Mouse (Mus musculus) lung, postnatal 0 days (tissue): ENCODE results near the gene Ndufa3. TPM values are rescaled to one million over a fixed set of nuclear protein-coding genes. Genes with fewer than 3 reads are reported as not detected.

Source experiments
- ATAC-seq: fragments of 200-750 bp; cut with Nextera tagmentation; 2 replicates; pipeline ENCODE4 v1.8.0; 2017; ENCODE audit warnings: moderate library complexity
- DNase-seq: peaks from one replicate; pipeline ENCODE4 v3.0.0-alpha.2; 2016; ENCODE audit warnings: low spot score
- H3K27ac ChIP-seq: fragments of 300-500 bp; sonication (generic); 2 replicates; pipeline ENCODE4 v1.5.1; 2014; ENCODE audit warnings: antibody characterized with exemption, mild to moderate bottlenecking, low read length, mixed read lengths
- H3K27me3 ChIP-seq: fragments of 300-500 bp; sonication (generic); replicated peaks from 2 replicates; pipeline ENCODE4 v1.6.1; 2014; ENCODE audit warnings: low read length, mixed read lengths; ENCODE audit not compliant: insufficient read depth
- H3K36me3 ChIP-seq: fragments of 300-500 bp; sonication (generic); 2 replicates; pipeline ENCODE4 v1.6.1; 2014; ENCODE audit warnings: low read length, mixed read lengths; ENCODE audit not compliant: insufficient read depth
- H3K4me1 ChIP-seq: fragments of 300-500 bp; sonication (generic); 2 replicates; pipeline ENCODE4 v1.6.1; 2014; ENCODE audit warnings: antibody characterized with exemption, low read depth, low read length, mixed read lengths; ENCODE audit not compliant: insufficient read depth
- H3K4me2 ChIP-seq: fragments of 300-500 bp; sonication (generic); replicated peaks from 2 replicates; pipeline ENCODE4 v1.6.1; 2014; ENCODE audit warnings: low read depth, mild to moderate bottlenecking, low read length, moderate library complexity, mixed read lengths
- H3K4me3 ChIP-seq: fragments of 300-500 bp; sonication (generic); 2 replicates; pipeline ENCODE4 v1.5.1; 2014; ENCODE audit warnings: low read depth, low read length
- H3K9ac ChIP-seq: fragments of 300-500 bp; sonication (generic); replicated peaks from 2 replicates; pipeline ENCODE4 v1.6.1; 2014; ENCODE audit warnings: low read depth, mild to moderate bottlenecking
- H3K9me3 ChIP-seq: fragments of 300-500 bp; sonication (generic); 2 replicates; pipeline ENCODE4 v1.6.1; 2016; ENCODE audit warnings: low read length, mixed read lengths
- CTCF ChIP-seq: IDR thresholded peaks from 2 replicates; pipeline ENCODE4 v1.5.1; 2016; ENCODE audit warnings: antibody characterized with exemption, mild to moderate bottlenecking
- EP300 ChIP-seq: IDR thresholded peaks from 2 replicates; pipeline ENCODE4 v1.6.1; 2016; ENCODE audit warnings: antibody characterized with exemption, mild to moderate bottlenecking, control low read depth
- WGBS: fragments of 180-500 bp; shearing (Covaris S2); extraction: QIAGEN DNeasy Blood & Tissue Kit; methylation state at CpG from one replicate; pipeline ENCODE4 v1.1.7; 2014; 5-methylcytosine and 5-hydroxymethylcytosine counted together
- polyA plus RNA-seq: library from polyadenylated mRNA; unstranded; fragments of >200 nt; fragmentation: Nextera tagmentation; extraction: Ambion mirVana; gene quantifications from 2 replicates; pipeline ENCODE4 v1.2.1, GENCODE M21; 2015

The Ndufa3 gene
- polyA plus RNA-seq, 1 experiment from 2014 or later: 505 TPM

DNA sequence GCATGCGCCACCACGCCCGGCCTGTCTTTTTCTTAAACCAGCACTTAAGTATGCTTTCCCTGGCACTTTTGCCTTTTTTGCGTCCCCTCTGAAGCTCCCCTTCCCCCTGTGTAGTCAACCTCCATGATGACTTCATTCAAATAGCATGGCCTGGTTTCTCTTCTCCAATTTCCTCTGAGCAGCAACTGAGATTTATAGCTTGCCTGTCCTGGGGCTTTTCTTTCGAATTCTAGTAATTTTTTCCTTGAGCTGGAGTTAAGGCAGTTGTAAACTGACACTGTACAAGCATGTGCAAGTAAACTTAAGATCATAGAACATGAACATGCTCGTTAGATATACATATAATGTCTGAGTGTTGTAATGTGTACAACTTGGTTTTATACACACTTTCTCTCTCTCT, 9.8 kb upstream of the Ndufa3 start:
- no peaks in the 10 kb centered on the region for H3K9me3 ChIP-seq
- no peak overlapping the region for H3K4me3 ChIP-seq
- 78% methylated on average over 6 of the region's 6 CpGs for whole genome bisulfite sequencing
- DNase-seq (no peak), ATAC-seq (no peak)
- no peaks in the 10 kb centered on the region for H3K36me3 ChIP-seq
- H3K4me1 ChIP-seq: no peaks in the 10 kb centered on the region
- TF ChIP-seq EP300: no peak
- TF ChIP-seq CTCF: no peak
- no peak overlapping the region for H3K27ac ChIP-seq
- no peaks in the 10 kb centered on the region for H3K27me3 ChIP-seq
- no peak overlapping the region for H3K9ac ChIP-seq
- H3K4me2 ChIP-seq: no peak overlapping the region

DNA sequence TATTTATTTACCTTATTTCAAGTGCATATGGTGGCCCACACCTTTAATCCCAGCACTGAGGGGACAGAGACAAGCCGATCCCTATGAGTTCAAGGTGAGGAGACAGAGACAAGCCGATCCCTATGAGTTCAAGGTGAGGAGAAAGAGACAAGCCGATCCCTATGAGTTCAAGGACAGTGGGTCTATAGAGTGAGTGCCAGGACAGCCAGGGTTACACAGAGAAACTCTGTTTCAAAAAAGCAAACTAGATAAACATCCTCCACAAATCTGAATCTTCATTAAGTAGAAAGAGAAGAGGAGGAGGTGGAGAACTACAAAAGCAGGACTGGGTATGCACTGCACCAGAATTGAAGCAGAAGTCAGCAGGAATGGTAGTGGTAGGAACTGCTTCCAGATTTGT, 8.5 kb upstream of the Ndufa3 start:
- no peaks in the 10 kb centered on the region for H3K9me3 ChIP-seq
- DNase-seq (no peak), ATAC-seq (no peak)
- TF ChIP-seq CTCF (no peak), EP300 (no peak)
- H3K4me1 ChIP-seq: no peaks in the 10 kb centered on the region
- no peak overlapping the region for H3K4me3 ChIP-seq
- WGBS: 81% methylated on average over 3 of the region's 3 CpGs
- H3K27me3 ChIP-seq: no peaks in the 10 kb centered on the region
- no peak overlapping the region for H3K4me2 ChIP-seq
- H3K9ac ChIP-seq: no peak overlapping the region
- H3K36me3 ChIP-seq: no peaks in the 10 kb centered on the region
- no peak overlapping the region for H3K27ac ChIP-seq

DNA sequence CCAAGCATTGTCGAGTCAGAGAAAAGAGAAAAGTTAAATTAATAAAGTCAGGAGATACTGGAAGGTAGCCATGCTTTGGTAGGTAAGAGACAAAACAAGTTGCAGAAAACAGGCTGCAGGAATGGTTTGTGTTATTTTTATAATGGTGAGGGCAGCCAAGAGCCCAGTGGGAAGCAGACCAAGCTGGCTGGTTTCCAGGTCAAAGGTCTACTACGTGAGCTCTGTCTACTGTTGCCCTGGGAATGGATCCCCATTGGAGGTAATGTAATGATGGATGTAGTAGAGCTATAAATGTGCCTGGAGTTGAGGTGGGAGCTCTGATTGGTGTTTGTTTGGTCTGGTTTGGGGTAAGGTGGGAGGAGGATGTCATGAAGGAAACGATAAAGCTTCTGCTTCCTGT, 8.1 kb upstream of the Ndufa3 start:
- H3K4me2 ChIP-seq: no peak overlapping the region
- 42% methylated on average over 3 of the region's 3 CpGs for WGBS
- no peaks in the 10 kb centered on the region for H3K27me3 ChIP-seq
- no peaks in the 10 kb centered on the region for H3K9me3 ChIP-seq
- no peak overlapping the region for H3K27ac ChIP-seq
- TF ChIP-seq CTCF (no peak), EP300 (no peak)
- no peak overlapping the region for H3K4me3 ChIP-seq
- no peaks in the 10 kb centered on the region for H3K36me3 ChIP-seq
- no peak for ATAC-seq
- no peak overlapping the region for H3K9ac ChIP-seq
- no peak for DNase-seq
- no peaks in the 10 kb centered on the region for H3K4me1 ChIP-seq

DNA sequence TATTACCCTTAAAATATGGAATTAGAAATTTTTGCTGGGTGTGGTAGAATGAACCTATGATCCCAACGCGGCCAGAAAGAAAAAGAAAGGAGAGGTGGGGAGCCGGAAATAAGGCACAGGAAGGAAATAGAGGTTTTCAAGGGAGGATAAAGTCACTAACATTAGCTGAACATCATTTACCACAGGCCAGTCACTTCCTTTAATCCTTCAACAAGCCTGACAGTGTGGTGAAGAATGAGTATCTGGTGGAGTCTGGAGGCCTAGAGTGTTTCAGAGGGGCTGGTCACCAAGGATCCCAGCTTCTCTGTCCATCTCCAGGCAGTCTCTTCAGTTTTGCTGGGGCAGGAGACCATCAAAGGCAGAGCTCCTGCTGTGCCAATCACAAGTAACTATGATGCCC, 6.7 kb upstream of the Ndufa3 start:
- Histone ChIP-seq H3K9me3 (no peaks in the 10 kb centered on the region), H3K36me3 (no peaks in the 10 kb centered on the region), H3K27me3 (no peaks in the 10 kb centered on the region), H3K27ac (no peak overlapping the region), H3K9ac (no peak overlapping the region), H3K4me2 (no peak overlapping the region), H3K4me3 (no peak overlapping the region), H3K4me1 (no peaks in the 10 kb centered on the region)
- TF ChIP-seq CTCF (no peak), EP300 (no peak)
- WGBS: 58% methylated on average over 3 of the region's 3 CpGs
- DNase-seq (no peak), ATAC-seq (no peak)

DNA sequence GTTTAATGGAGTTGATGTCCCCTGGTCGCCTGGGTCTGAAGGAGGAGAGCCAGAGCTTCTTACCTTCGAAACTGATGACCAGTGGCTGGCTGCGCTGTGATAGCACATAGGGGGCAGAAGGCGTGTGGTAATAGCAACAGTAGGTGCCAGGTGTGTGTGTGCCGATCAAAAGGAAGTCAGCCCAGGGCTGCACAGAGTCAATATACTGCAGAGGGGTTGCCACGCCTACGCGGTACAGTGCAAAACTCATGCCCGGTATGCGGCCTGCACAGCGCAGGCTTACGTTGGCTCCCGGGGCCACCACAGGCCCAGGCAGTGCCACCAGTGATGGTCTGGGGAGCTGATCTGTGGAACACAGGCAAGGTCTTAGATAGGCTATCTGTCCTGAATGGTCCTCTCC, 6.2 kb upstream of the Ndufa3 start:
- no peak for ATAC-seq
- Histone ChIP-seq H3K4me2 (no peak overlapping the region), H3K36me3 (no peaks in the 10 kb centered on the region), H3K4me3 (no peak overlapping the region), H3K9me3 (no peaks in the 10 kb centered on the region), H3K4me1 (no peaks in the 10 kb centered on the region), H3K9ac (no peak overlapping the region), H3K27ac (no peak overlapping the region), H3K27me3 (no peaks in the 10 kb centered on the region)
- WGBS: 80% methylated on average over 13 of the region's 13 CpGs
- DNase-seq: no peak
- TF ChIP-seq EP300: no peak

DNA sequence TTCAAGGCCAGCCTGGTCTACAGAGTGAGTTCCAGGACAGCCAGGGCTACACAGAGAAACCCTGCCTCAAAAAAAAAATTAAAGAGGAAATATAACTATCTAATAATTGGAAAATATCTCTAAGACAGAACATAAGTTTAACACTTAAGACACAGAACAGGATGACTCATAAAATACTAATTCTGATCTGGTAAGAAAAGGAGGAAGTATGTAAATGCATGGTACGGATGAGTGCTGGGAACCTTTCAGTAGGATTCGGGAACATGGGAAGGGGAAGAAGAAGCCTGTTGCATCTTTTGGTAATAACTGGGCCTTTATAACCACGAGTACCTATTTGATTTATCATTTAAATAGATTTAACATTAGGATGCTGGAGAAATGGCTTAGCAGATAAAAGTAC, 3.2 kb upstream of the Ndufa3 start:
- WGBS: 68% methylated on average over 3 of the region's 3 CpGs
- no peak for ATAC-seq
- Histone ChIP-seq H3K27ac (no peak overlapping the region), H3K9ac (no peak overlapping the region), H3K4me1 (peaks cover 6% of the 10 kb centered on the region), H3K4me3 (no peak overlapping the region), H3K9me3 (no peaks in the 10 kb centered on the region), H3K36me3 (no peaks in the 10 kb centered on the region), H3K4me2 (no peak overlapping the region), H3K27me3 (no peaks in the 10 kb centered on the region)
- DNase-seq: no peak
- no peak for TF ChIP-seq CTCF
- no peak for TF ChIP-seq EP300

DNA sequence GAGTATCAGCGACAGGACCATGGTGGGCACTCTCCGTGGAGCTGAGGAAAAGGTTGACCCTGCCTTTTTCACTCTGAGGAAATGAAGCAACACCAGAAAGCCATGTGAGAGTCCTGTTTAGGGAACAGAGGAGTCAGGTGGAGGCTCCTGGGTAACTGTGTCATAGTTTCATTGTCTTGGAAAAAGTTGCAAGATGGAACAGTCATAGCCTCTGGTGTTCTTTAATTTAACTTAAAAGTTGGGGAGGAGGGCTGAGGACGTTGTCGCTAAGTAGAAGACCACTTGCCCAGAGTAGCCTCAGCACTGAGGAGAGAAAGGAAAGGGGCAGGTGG, 1.1 kb upstream of the Ndufa3 start, which contains the start of gene Oscar:
TSS of gene Oscar (minus strand) at position 101 of the 332 bp plus-strand sequence.
- ATAC-seq (no peak), DNase-seq (no peak)
- no peaks in the 10 kb centered on the region for H3K9me3 ChIP-seq
- no peak within 1 kb of the TSS for H3K4me3 ChIP-seq
- peaks cover 7% of the 10 kb centered on the region; the same call in 1 of the 2 replicates for H3K36me3 ChIP-seq
- no peaks in the 10 kb centered on the region for H3K27me3 ChIP-seq
- TF ChIP-seq EP300 (no peak), CTCF (no peak)
- peaks cover 6% of the 10 kb centered on the region for H3K4me1 ChIP-seq
- no peak within 1 kb of the TSS for H3K4me2 ChIP-seq
- no peak within 1 kb of the TSS for H3K27ac ChIP-seq
- H3K9ac ChIP-seq: no peak within 1 kb of the TSS
- WGBS: 78% methylated on average over 4 of the region's 4 CpGs
